Mouse (Mus musculus): ENCODE results near the gene Irs2. TPM values are rescaled to one million over a fixed set of nuclear protein-coding genes. Genes with fewer than 3 reads are reported as not detected.
A peak's percentile ranks its signal among the peaks of the same experiment; 100 is the strongest.

Irs2 gene
- 5.1 and 6.5 TPM in 2 replicates for polyA plus RNA-seq (2015; fragmentation: Nextera tagmentation; extraction: Ambion mirVana)

GRCm38 (mm10) chr8:11008379-11008775, at the start of gene Irs2:
Irs2 (minus strand) TSS chr8:11008458.
- 0 out of 2 replicates have a peak, but pooled peaks cover 3% of the 10 kb centered on the region for H3K36me3 ChIP-seq
- peaks cover 50% of the 10 kb centered on the region for H3K4me1 ChIP-seq
- no peaks in the 10 kb centered on the region for H3K9me3 ChIP-seq
- H3K9ac ChIP-seq: peak within 1 kb of the TSS; percentile 88
- H3K27me3 ChIP-seq: no peaks in the 10 kb centered on the region
- peak within 1 kb of the TSS; percentile 93 for H3K4me2 ChIP-seq
- WGBS: under 1% methylated on average over 63 of the region's 64 CpGs
- H3K4me3 ChIP-seq: peak within 1 kb of the TSS; percentile 86
- ATAC-seq (ENCODE audit: insufficient number of reproducible peaks, low FRiP score, low TSS enrichment, low read depth): 0 out of 2 replicates have a peak, but pooled peaks have one; percentile 0
- peak within 1 kb of the TSS; percentile 97 for H3K27ac ChIP-seq

DNA sequence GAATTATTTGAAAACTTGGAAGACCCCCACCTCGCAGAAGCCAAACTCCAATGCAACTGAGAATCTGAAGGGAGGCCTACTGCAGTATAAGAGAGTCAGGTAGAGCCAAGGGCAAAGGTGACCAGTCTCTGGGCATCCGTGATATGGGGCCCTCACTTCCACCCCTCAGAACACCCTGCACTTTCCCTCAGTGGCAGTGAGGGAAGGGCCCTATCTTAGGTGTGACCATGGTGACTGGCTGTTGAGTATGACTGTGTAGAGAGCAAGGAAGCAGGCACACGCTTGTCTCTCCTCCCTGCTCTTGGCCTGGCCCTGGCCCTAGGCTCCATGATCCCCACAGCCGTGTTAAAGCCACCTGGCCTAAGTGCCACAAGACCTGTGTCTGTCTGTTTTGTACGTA, 48.4 kb upstream of the Irs2 start:
- no peak overlapping the region for H3K4me3 ChIP-seq
- no peak for ATAC-seq (ENCODE audit: insufficient number of reproducible peaks, low FRiP score, low TSS enrichment, low read depth)
- no peaks in the 10 kb centered on the region for H3K36me3 ChIP-seq
- WGBS: 82% methylated on average over 5 of the region's 5 CpGs
- H3K9me3 ChIP-seq: no peaks in the 10 kb centered on the region
- H3K9ac ChIP-seq: no peak overlapping the region
- peaks cover 11% of the 10 kb centered on the region for H3K4me1 ChIP-seq
- H3K4me2 ChIP-seq: no peak overlapping the region
- H3K27ac ChIP-seq: no peak overlapping the region
- 0 out of 2 replicates have a peak, but pooled peaks cover 4% of the 10 kb centered on the region for H3K27me3 ChIP-seq

- Histone ChIP-seq H3K4me3 (no peak overlapping the region), H3K9me3 (no peaks in the 10 kb centered on the region), H3K9ac (no peak overlapping the region), H3K36me3 (no peaks in the 10 kb centered on the region), H3K4me2 (no peak overlapping the region), H3K27ac (no peak overlapping the region), H3K27me3 (0 out of 2 replicates have a peak, but pooled peaks cover 4% of the 10 kb centered on the region), H3K4me1 (peaks cover 11% of the 10 kb centered on the region)
- 67% methylated on average over 8 of the region's 8 CpGs for WGBS
- no peak for ATAC-seq (ENCODE audit: insufficient number of reproducible peaks, low FRiP score, low TSS enrichment, low read depth)
Measured at GRCm38 (mm10) chr8:11056175-11056563, 47.9 kb upstream of the Irs2 start.

- no peak overlapping the region for H3K27ac ChIP-seq
- WGBS: 32% methylated on average over 16 of the region's 16 CpGs
- H3K27me3 ChIP-seq: 0 out of 2 replicates have a peak, but pooled peaks cover 4% of the 10 kb centered on the region
- no peak overlapping the region for H3K9ac ChIP-seq
- H3K4me3 ChIP-seq: no peak overlapping the region
- ATAC-seq (ENCODE audit: insufficient number of reproducible peaks, low FRiP score, low TSS enrichment, low read depth): no peak
- no peaks in the 10 kb centered on the region for H3K9me3 ChIP-seq
- no peaks in the 10 kb centered on the region for H3K36me3 ChIP-seq
- no peak overlapping the region for H3K4me2 ChIP-seq
- H3K4me1 ChIP-seq: peaks cover 11% of the 10 kb centered on the region
Measured at GRCm38 (mm10) chr8:11055557-11056174, 47.4 kb upstream of the Irs2 start.

- H3K4me2 ChIP-seq: no peak overlapping the region
- no peak for ATAC-seq (ENCODE audit: insufficient number of reproducible peaks, low FRiP score, low TSS enrichment, low read depth)
- H3K27ac ChIP-seq: no peak overlapping the region
- no peaks in the 10 kb centered on the region for H3K9me3 ChIP-seq
- no peaks in the 10 kb centered on the region for H3K36me3 ChIP-seq
- H3K4me3 ChIP-seq: no peak overlapping the region
- 69% methylated on average over 5 of the region's 5 CpGs for WGBS
- no peak overlapping the region for H3K9ac ChIP-seq
- no peaks in the 10 kb centered on the region for H3K4me1 ChIP-seq
- 0 out of 2 replicates have a peak, but pooled peaks cover 4% of the 10 kb centered on the region for H3K27me3 ChIP-seq
Measured at GRCm38 (mm10) chr8:11049835-11050234, 41.6 kb upstream of the Irs2 start.

DNA sequence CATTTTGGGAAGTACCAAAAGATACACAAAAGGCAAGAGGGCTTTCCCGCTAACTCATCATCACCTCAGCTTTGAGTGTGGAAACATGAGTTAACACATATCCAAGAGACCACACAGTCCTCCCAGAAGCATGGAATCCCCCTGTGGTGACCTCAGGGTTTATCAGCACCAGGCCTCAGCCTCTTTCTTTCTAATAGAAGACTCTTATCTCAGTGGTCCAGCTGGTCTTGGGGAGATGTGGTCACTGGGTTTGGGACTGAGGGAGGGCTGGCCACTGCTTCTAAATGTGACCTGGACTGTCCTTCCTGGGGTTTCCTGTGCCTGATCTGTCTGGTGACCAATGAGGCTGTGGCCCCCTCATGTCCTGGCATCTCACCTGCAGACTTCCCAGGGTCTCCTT, 39.6 kb upstream of the Irs2 start:
- Histone ChIP-seq H3K4me1 (peaks cover 6% of the 10 kb centered on the region), H3K9me3 (no peaks in the 10 kb centered on the region), H3K4me3 (no peak overlapping the region), H3K27me3 (0 out of 2 replicates have a peak, but pooled peaks cover under 1% of the 10 kb centered on the region), H3K4me2 (no peak overlapping the region), H3K36me3 (no peaks in the 10 kb centered on the region), H3K27ac (no peak overlapping the region), H3K9ac (no peak overlapping the region)
- ATAC-seq (ENCODE audit: insufficient number of reproducible peaks, low FRiP score, low TSS enrichment, low read depth): no peak
- 79% methylated on average over 1 of the region's 1 CpGs for WGBS

DNA sequence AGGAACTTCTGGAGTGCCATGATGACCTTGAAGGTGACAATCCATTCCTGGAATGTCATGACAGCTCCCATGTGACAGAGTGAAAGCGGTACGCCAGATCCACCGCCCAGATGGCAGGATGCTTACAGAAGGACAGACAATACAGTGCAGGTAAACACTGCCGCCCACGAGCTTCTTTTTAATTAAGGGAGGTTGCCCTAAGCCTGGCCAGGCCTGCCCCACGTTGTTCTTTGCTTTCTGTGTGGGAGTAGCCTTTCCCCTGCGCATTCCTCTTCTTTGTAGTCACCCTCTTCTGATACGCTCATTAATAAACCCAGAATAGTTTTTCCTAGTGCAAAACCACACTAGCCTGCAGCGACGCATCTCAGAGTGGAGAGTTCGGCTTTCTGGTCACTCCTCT, 36.4 kb upstream of the Irs2 start:
- Histone ChIP-seq H3K27ac (no peak overlapping the region), H3K4me3 (no peak overlapping the region), H3K9me3 (no peaks in the 10 kb centered on the region), H3K27me3 (no peaks in the 10 kb centered on the region), H3K4me2 (no peak overlapping the region), H3K4me1 (peaks cover 6% of the 10 kb centered on the region), H3K36me3 (no peaks in the 10 kb centered on the region), H3K9ac (no peak overlapping the region)
- no peak for ATAC-seq (ENCODE audit: insufficient number of reproducible peaks, low FRiP score, low TSS enrichment, low read depth)
- WGBS: 67% methylated on average over 11 of the region's 11 CpGs

DNA sequence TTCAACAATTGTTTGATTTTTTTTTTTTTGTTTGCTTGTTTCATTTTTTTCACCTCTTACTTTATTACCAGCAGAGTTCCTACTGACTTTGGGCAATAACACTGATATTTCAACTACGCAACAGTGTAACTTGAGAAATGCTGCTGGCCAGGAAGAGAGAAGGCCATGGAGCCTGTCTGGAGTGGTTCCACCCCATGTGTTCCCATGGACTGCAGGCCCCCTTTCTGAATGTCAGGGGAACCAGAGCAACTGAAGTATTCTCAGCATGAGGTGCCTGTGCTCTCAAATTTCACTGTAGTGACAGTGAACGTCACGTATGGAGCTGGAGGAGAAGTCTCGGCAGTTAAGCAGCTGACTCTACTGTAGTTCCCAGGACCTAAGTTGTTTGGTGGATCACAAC, 35.3 kb upstream of the Irs2 start:
- no peaks in the 10 kb centered on the region for H3K27me3 ChIP-seq
- H3K9me3 ChIP-seq: no peaks in the 10 kb centered on the region
- peaks cover 6% of the 10 kb centered on the region for H3K4me1 ChIP-seq
- ATAC-seq (ENCODE audit: insufficient number of reproducible peaks, low FRiP score, low TSS enrichment, low read depth): no peak
- no peaks in the 10 kb centered on the region for H3K36me3 ChIP-seq
- no peak overlapping the region for H3K4me3 ChIP-seq
- no peak overlapping the region for H3K4me2 ChIP-seq
- no peak overlapping the region for H3K27ac ChIP-seq
- H3K9ac ChIP-seq: no peak overlapping the region
- WGBS: 30% methylated on average over 4 of the region's 4 CpGs

- no peak overlapping the region for H3K4me3 ChIP-seq
- WGBS: 63% methylated on average over 9 of the region's 9 CpGs
- H3K27ac ChIP-seq: 0 out of 2 replicates have a peak overlapping the region, but pooled peaks have one; percentile 2
- H3K4me1 ChIP-seq: peaks cover 6% of the 10 kb centered on the region
- H3K27me3 ChIP-seq: no peaks in the 10 kb centered on the region
- H3K9me3 ChIP-seq: no peaks in the 10 kb centered on the region
- H3K9ac ChIP-seq: no peak overlapping the region
- H3K36me3 ChIP-seq: no peaks in the 10 kb centered on the region
- no peak overlapping the region for H3K4me2 ChIP-seq
- ATAC-seq (ENCODE audit: insufficient number of reproducible peaks, low FRiP score, low TSS enrichment, low read depth): no peak
Measured at GRCm38 (mm10) chr8:11042872-11043587, 34.8 kb upstream of the Irs2 start.

DNA sequence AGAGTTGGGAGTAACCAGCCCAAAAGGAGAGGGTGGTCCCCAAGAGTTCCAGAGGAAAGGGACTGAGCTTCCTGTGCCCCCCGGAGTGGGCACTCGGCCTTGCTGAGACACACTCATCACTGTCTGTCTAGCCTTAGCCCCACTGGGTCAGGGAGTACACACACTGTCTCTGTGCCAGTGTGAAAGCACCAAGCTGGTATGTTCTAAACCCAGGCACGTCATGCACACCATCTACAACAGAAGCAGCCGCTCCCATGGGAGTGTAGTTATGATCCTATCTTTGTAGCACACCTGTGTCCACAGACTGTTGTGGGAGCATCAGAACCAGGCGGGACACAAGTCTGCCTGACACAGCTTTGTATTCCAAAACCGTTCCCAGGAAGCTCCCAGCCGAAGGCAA, 31.8 kb upstream of the Irs2 start:
- Histone ChIP-seq H3K27ac (no peak overlapping the region), H3K36me3 (no peaks in the 10 kb centered on the region), H3K9ac (no peak overlapping the region), H3K9me3 (no peaks in the 10 kb centered on the region), H3K27me3 (no peaks in the 10 kb centered on the region), H3K4me3 (no peak overlapping the region), H3K4me2 (no peak overlapping the region), H3K4me1 (peaks cover 9% of the 10 kb centered on the region)
- no peak for ATAC-seq (ENCODE audit: insufficient number of reproducible peaks, low FRiP score, low TSS enrichment, low read depth)
- WGBS: 90% methylated on average over 7 of the region's 7 CpGs

GRCm38 (mm10) chr8:11038788-11039187, 30.5 kb upstream of the Irs2 start:
- Histone ChIP-seq H3K36me3 (no peaks in the 10 kb centered on the region), H3K9me3 (no peaks in the 10 kb centered on the region), H3K27me3 (no peaks in the 10 kb centered on the region), H3K4me1 (peaks cover 9% of the 10 kb centered on the region), H3K9ac (no peak overlapping the region), H3K27ac (no peak overlapping the region), H3K4me3 (no peak overlapping the region), H3K4me2 (no peak overlapping the region)
- WGBS: 69% methylated on average over 5 of the region's 5 CpGs
- no peak for ATAC-seq (ENCODE audit: insufficient number of reproducible peaks, low FRiP score, low TSS enrichment, low read depth)

DNA sequence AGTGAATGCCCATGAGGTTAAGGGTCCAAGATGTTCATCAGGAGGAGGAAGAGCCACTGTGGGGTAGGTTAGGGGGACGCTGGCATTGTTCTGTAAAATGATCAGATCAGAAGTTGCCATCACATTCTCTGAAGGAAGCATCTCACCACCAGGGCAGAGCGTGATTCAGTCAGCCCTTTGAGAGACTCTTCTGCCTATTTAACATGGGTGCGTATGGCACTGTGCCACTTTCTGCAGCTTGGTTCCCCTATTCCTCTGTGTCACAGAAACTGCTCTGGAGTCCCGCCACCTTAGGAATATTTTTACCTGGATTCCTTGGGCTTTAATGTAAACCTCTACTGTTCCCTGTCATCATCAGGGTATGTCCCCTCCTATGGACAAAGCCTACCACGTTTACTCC, 30.1 kb upstream of the Irs2 start:
- 84% methylated on average over 5 of the region's 5 CpGs for whole genome bisulfite sequencing
- ATAC-seq (ENCODE audit: insufficient number of reproducible peaks, low FRiP score, low TSS enrichment, low read depth): no peak

More for the DNA sequence above, 30.1 kb upstream of the Irs2 start:
- H3K36me3 ChIP-seq: no peaks in the 10 kb centered on the region
- no peaks in the 10 kb centered on the region for H3K9me3 ChIP-seq
- H3K4me1 ChIP-seq: peaks cover 9% of the 10 kb centered on the region
- no peak overlapping the region for H3K4me2 ChIP-seq
- H3K27me3 ChIP-seq: no peaks in the 10 kb centered on the region
- no peak overlapping the region for H3K9ac ChIP-seq
- no peak overlapping the region for H3K4me3 ChIP-seq
- H3K27ac ChIP-seq: no peak overlapping the region
